Mouse (Mus musculus) intestine, embryonic 16.5 days (tissue): Measurements from ENCODE around the gene Nrros. TPM values are rescaled to one million over a fixed set of nuclear protein-coding genes. Genes with fewer than 3 reads are reported as not detected.

Experiments
- ATAC-seq: fragments of 200-750 bp; cut with Nextera tagmentation; 2 replicates; pipeline ENCODE4 v1.8.0; 2017; ENCODE audit warnings: moderate TSS enrichment, moderate library complexity
- H3K27ac ChIP-seq: fragments of 300-500 bp; sonication (generic); 2 replicates; pipeline ENCODE4 v1.5.1; 2014; ENCODE audit warnings: mild to moderate bottlenecking, low read length
- H3K27me3 ChIP-seq: fragments of 300-500 bp; sonication (generic); replicated peaks from 2 replicates; pipeline ENCODE4 v1.6.1; 2014; ENCODE audit warnings: low read length, control low read depth, mixed read lengths; ENCODE audit not compliant: control insufficient read depth, insufficient read depth
- H3K36me3 ChIP-seq: fragments of 300-500 bp; sonication (generic); 2 replicates; pipeline ENCODE4 v1.6.1; 2014; ENCODE audit warnings: low read length, control low read depth; ENCODE audit not compliant: control insufficient read depth, insufficient read depth
- H3K4me1 ChIP-seq: fragments of 300-500 bp; sonication (generic); 2 replicates; pipeline ENCODE4 v1.6.1; 2014; ENCODE audit warnings: low read length, control low read depth, mixed read lengths; ENCODE audit not compliant: control insufficient read depth, insufficient read depth
- H3K4me2 ChIP-seq: fragments of 300-500 bp; sonication (generic); 2 replicates; pipeline ENCODE4 v1.6.1; 2014; ENCODE audit warnings: low read depth, low read length, control low read depth
- H3K4me3 ChIP-seq: fragments of 300-500 bp; sonication (generic); 2 replicates; pipeline ENCODE4 v1.5.1; 2014; ENCODE audit warnings: mild to moderate bottlenecking, low read length
- H3K9ac ChIP-seq: fragments of 300-500 bp; sonication (generic); 2 replicates; pipeline ENCODE4 v1.6.1; 2014; ENCODE audit warnings: low read depth, low read length
- H3K9me3 ChIP-seq: fragments of 300-500 bp; sonication (generic); 2 replicates; pipeline ENCODE4 v1.6.1; 2016; ENCODE audit warnings: low read length, control low read depth; ENCODE audit not compliant: control insufficient read depth
- WGBS: fragments of 180-500 bp; shearing (Covaris S2); extraction: QIAGEN DNeasy Blood & Tissue Kit; methylation state at CpG from one replicate; pipeline ENCODE4 v1.1.7; 2014; 5-methylcytosine and 5-hydroxymethylcytosine counted together
- polyA plus RNA-seq: library from polyadenylated mRNA; unstranded; fragments of >200 nt; fragmentation: Nextera tagmentation; extraction: Ambion mirVana; gene quantifications from 2 replicates; pipeline ENCODE4 v1.2.1, GENCODE M21; 2015

Nrros gene
- polyA plus RNA-seq, 1 experiment from 2014 or later: 13.1 TPM

DNA sequence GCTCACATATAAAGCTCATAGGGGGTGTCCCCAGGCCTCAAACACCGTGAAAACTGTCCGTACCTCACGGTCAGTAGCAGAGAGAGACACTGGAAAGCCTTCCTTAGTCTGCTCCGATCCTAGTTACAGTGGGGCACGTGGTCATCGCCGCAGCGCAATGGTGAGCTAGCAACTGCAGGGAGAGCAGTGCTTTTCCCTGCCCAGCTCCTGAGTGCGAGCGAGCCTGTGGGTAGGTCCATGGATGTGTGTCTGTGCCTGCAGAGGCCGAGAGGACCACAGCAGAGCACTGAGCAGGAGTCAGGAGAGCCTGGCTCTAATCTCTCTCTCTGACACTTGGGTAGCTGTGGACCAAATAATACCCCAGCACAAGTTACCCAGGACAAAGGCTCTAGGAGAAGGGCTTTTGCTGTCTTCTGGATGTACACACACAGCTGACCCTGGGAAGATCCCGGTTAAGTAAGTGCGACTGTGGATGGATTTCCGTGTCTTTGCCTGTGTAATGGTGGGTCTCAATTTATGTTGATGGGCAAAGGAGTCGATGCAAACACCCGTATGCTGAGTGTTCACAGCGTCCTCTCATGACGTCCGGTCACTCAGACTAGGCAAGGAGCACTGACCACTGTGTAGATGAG, 882 bp downstream of the Nrros start:
- Histone ChIP-seq H3K4me2 (peak overlapping the region; percentile 76; the same call in 1 of the 2 replicates), H3K27ac (no peak overlapping the region), H3K36me3 (no peaks in the 10 kb centered on the region), H3K27me3 (no peaks in the 10 kb centered on the region; the same call in 1 of the 2 replicates), H3K4me3 (peak overlapping the region; percentile 44), H3K9ac (peak overlapping the region; percentile 64; the same call in 1 of the 2 replicates), H3K4me1 (peaks cover 6% of the 10 kb centered on the region), H3K9me3 (no peaks in the 10 kb centered on the region)
- ATAC-seq: no peak
- WGBS: 73% methylated on average over 19 of the region's 19 CpGs

DNA sequence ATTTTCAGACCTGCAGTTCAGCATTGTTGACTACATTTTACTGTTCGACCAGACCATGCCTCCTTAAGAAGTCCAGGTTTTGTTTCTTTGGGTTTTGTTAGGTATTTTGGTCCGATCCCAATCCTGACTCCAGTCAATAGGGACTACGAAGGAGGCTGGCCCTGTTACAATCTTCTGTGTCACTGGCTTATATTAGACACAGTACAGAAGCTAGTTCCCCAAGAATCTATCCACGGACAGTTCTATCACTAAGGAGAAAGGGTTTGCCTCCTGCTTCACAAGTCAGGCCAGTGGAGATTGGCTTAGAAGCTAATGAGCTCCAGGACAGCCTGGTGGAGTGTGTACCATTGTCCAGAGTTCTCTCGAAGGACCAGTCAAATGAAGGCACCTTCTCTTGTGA, 1.5 kb downstream of the Nrros start:
- Histone ChIP-seq H3K4me1 (peaks cover 6% of the 10 kb centered on the region), H3K36me3 (no peaks in the 10 kb centered on the region), H3K27me3 (no peaks in the 10 kb centered on the region; the same call in 1 of the 2 replicates), H3K9ac (no peak overlapping the region), H3K27ac (no peak overlapping the region), H3K4me3 (peak overlapping the region; percentile 44), H3K9me3 (no peaks in the 10 kb centered on the region), H3K4me2 (0 out of 2 replicates have a peak overlapping the region, but pooled peaks have one; percentile 16)
- WGBS: 80% methylated on average over 5 of the region's 5 CpGs
- ATAC-seq: no peak

DNA sequence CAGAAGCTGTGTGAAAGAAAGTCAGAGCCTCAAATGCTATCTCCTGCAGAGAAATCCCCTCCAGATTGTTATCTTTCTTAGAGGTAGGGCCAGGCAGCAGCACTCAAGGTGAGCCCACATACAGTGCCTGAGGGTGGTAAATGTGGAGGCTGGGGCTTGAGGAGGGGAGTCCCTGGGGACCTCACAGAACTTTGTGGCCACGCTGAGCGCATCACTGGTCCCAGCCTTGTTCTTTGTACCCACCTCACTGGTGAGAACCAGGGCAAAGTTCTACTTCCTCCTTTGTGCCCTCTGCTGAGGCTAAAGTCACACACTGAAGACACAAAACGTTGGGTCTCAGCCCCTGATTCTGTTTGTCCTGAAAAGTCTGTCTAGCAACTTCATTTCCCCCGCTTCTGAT, 2.0 kb downstream of the Nrros start:
- H3K9me3 ChIP-seq: no peaks in the 10 kb centered on the region
- H3K36me3 ChIP-seq: no peaks in the 10 kb centered on the region
- H3K9ac ChIP-seq: no peak overlapping the region
- ATAC-seq: no peak
- no peak overlapping the region; the same call in 1 of the 2 replicates for H3K4me2 ChIP-seq
- peaks cover 6% of the 10 kb centered on the region for H3K4me1 ChIP-seq
- H3K27ac ChIP-seq: no peak overlapping the region
- WGBS: 73% methylated on average over 4 of the region's 4 CpGs
- peak overlapping the region; percentile 44; the same call in 1 of the 2 replicates for H3K4me3 ChIP-seq
- no peaks in the 10 kb centered on the region; the same call in 1 of the 2 replicates for H3K27me3 ChIP-seq

DNA sequence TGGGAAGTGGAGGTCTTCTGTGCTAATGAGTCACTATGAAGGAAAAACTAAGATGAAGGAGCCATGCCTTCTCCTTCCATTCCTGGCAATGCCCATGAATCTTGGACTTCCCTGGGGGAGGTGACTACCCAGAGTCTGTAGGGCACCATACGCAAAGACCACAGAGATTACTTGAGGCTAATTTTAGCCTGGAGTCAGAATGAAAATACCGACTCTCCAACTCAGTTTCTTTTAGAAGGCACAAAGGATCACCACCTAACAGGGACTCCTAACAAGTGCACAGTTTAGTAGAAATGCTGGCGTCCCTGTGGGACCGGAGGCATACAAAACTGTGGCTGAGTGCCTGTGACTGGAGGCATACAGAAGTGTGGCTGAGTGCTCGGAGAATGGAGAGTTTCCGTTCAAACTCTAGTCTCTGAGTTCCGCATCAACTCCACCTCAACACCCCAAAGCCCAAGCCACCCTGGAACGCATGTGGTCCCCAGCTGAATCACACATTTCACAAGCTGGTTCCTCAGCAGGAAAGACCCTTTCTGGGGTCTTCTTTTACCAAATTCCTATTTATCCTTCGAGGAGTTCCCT, 4.6 kb downstream of the Nrros start:
- H3K27me3 ChIP-seq: no peaks in the 10 kb centered on the region; the same call in 1 of the 2 replicates
- no peaks in the 10 kb centered on the region for H3K36me3 ChIP-seq
- H3K4me1 ChIP-seq: peaks cover 6% of the 10 kb centered on the region
- no peak overlapping the region for H3K4me3 ChIP-seq
- no peak overlapping the region for H3K27ac ChIP-seq
- H3K4me2 ChIP-seq: no peak overlapping the region
- ATAC-seq: no peak
- no peak overlapping the region for H3K9ac ChIP-seq
- no peaks in the 10 kb centered on the region for H3K9me3 ChIP-seq
- 89% methylated on average over 9 of the region's 9 CpGs for WGBS

DNA sequence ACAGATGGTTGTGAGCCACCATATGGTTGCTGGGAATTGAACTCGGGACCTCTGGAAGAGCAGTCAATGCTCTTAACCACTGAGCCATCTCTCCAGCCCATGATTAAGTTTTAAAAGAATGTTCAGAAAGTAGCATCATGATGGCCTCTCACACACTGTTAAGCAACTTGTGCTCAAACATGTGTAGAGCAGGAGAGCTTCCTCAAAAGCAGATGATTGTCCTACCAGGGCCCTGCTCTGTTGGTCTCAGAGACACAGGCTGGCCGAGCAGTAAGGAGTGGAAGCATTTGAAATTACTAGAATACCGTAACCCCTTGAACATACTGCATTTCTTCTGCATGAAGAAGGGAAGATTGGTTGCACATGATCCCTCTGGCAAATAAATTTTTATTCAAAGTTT, 6.4 kb downstream of the Nrros start:
- Histone ChIP-seq H3K4me3 (no peak overlapping the region), H3K4me1 (no peaks in the 10 kb centered on the region), H3K27ac (no peak overlapping the region), H3K36me3 (no peaks in the 10 kb centered on the region), H3K9me3 (no peaks in the 10 kb centered on the region), H3K4me2 (no peak overlapping the region), H3K9ac (no peak overlapping the region), H3K27me3 (no peaks in the 10 kb centered on the region)
- WGBS: 90% methylated on average over 3 of the region's 3 CpGs
- ATAC-seq: no peak

DNA sequence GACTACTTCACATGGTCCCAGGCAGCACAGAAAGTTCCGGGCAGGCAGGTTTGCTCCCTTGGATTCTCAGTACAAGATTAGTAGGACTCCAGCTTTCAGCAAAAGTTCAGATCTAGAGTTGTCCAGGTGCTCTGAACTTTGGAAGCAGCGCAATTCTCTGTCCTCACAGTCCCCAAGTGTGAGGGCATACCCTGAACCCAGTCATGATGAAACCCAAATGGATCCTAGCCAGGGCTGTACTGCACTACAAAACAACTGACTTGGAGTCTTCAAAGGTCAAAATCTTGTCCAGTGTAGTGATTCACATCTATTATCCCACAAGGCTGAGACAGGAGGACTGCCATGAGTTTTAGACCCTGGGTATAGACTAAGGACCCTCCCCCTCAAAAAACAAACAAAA, 8.0 kb downstream of the Nrros start:
- H3K9ac ChIP-seq: no peak overlapping the region
- 79% methylated on average over 2 of the region's 2 CpGs for WGBS
- H3K27ac ChIP-seq: no peak overlapping the region
- H3K36me3 ChIP-seq: no peaks in the 10 kb centered on the region
- no peaks in the 10 kb centered on the region for H3K9me3 ChIP-seq
- H3K4me1 ChIP-seq: no peaks in the 10 kb centered on the region
- H3K4me2 ChIP-seq: no peak overlapping the region
- H3K4me3 ChIP-seq: no peak overlapping the region
- no peaks in the 10 kb centered on the region for H3K27me3 ChIP-seq
- no peak for ATAC-seq

DNA sequence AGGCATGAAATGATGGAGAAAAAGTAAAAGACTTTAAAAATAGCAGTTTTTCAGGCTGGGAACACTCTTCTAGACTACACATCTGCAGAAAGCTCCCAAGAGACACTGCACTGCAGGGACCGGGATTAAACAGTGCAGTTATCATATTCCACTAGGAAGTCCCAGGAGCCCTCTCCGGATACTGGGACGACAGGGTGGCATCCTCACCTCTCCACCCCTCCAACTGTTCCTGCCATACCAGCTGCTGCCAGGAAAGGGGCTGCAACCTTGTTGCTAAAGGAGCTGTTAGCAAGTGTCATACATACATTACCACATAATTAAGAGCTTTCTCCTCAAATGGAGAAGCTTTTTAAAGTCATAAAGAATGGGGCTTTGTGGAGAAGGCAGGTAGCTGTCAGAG, 8.7 kb downstream of the Nrros start:
- WGBS: 40% methylated on average over 3 of the region's 3 CpGs
- no peaks in the 10 kb centered on the region for H3K4me1 ChIP-seq
- H3K4me3 ChIP-seq: no peak overlapping the region
- no peaks in the 10 kb centered on the region for H3K27me3 ChIP-seq
- no peaks in the 10 kb centered on the region for H3K9me3 ChIP-seq
- no peak for ATAC-seq
- no peak overlapping the region for H3K4me2 ChIP-seq
- H3K9ac ChIP-seq: no peak overlapping the region
- H3K27ac ChIP-seq: no peak overlapping the region
- H3K36me3 ChIP-seq: no peaks in the 10 kb centered on the region

DNA sequence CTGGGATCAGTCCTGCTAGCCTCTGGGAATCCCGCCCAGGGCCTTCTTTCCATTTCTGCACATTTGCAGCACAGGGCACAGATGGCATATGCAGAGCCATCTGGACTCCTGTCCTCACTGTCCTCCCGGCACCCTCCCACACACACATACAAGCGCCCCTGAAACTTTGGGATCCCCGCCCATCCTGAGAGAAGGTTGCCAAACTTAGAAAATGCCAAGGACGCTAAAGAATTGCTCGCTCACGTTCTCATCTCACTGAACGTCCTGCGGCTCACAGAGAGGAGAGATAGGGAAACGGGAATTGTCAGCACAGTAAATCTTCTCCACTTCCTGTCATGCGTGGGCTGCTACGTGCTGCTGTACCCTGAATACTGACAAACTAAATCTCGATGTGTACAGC, 11.0 kb downstream of the Nrros start:
- no peak overlapping the region for H3K4me2 ChIP-seq
- H3K4me3 ChIP-seq: no peak overlapping the region
- H3K9ac ChIP-seq: 0 out of 2 replicates have a peak overlapping the region, but pooled peaks have one; percentile 13
- no peak for ATAC-seq
- H3K27ac ChIP-seq: no peak overlapping the region
- no peaks in the 10 kb centered on the region for H3K4me1 ChIP-seq
- WGBS: 52% methylated on average over 13 of the region's 13 CpGs
- H3K27me3 ChIP-seq: no peaks in the 10 kb centered on the region
- H3K36me3 ChIP-seq: no peaks in the 10 kb centered on the region
- H3K9me3 ChIP-seq: no peaks in the 10 kb centered on the region

DNA sequence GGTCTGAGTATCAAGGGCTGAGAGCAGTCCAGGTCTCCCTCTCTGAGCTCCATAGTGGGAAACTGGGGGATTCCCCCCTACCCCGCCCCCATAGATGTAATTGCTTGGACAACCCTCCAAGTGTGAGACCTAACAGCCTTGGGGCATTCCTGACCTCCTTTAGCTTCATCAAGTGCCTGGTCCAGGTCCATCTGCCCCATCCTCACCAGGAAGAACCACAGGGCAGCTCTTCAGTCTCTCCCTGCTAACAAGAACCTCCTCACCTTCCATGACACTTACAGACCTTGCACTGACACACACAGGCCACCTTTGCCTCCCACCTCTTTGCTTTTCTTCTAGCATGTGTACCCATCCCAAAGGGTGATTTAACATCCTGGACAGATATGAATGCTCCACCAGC, 11.4 kb downstream of the Nrros start:
- ATAC-seq: no peak
- Histone ChIP-seq H3K9me3 (no peaks in the 10 kb centered on the region), H3K27ac (no peak overlapping the region), H3K36me3 (no peaks in the 10 kb centered on the region), H3K4me1 (no peaks in the 10 kb centered on the region), H3K27me3 (no peaks in the 10 kb centered on the region), H3K9ac (no peak overlapping the region), H3K4me2 (no peak overlapping the region), H3K4me3 (no peak overlapping the region)
- WGBS: 88% methylated on average over 1 of the region's 1 CpGs
